29 mouse cellular contexts compared by ENCODE assay signal in genomic region chr13:115057555-115057954, GRCm38 (mm10). TPM values are rescaled to one million over a fixed set of nuclear protein-coding genes. Genes with fewer than 3 reads are reported as not detected.
"Had no signal": no experiment of that assay in that cellular context is flagged by ENCODE, and none has a peak within 500 bp of the region (broad histone marks: within the 10 kb centered on the region; RNA-seq: fewer than 3 reads in every experiment).

No protein-coding gene starts in this region.

- H3K36me3 ChIP-seq: heart, embryonic 13.5 days; heart, embryonic 15.5 days; hindbrain, embryonic 10.5 days; hindbrain, embryonic 12.5 days; hindbrain, embryonic 13.5 days; hindbrain, embryonic 15.5 days; intestine, embryonic 15.5 days; kidney, embryonic 15.5 days had no signal

- H3K27me3 ChIP-seq: heart, embryonic 12.5 days; heart, embryonic 13.5 days; heart, embryonic 15.5 days; hindbrain, embryonic 12.5 days; hindbrain, embryonic 13.5 days; hindbrain, embryonic 15.5 days; intestine, embryonic 15.5 days; kidney, embryonic 15.5 days had no signal

- H3K4me1 ChIP-seq: hindbrain, embryonic 15.5 days; intestine, embryonic 15.5 days had no signal

- DNase-seq: heart, postnatal 10 days; heart, postnatal 36 days; heart, postnatal 4 days; kidney, adult 11 months; kidney, adult 18-20 months; kidney, adult 2 months; kidney, adult 8-10 months; kidney, adult 9 months; kidney, postnatal 10 days; kidney, postnatal 14 days; kidney, postnatal 25 days; kidney, postnatal 36 days; kidney, postnatal 4 days; layer of hippocampus, adult 9-11 months; layer of hippocampus, postnatal 36 days had no signal

- H3K4me3 ChIP-seq: heart, embryonic 12.5 days; heart, embryonic 13.5 days; heart, embryonic 15.5 days; hindbrain, embryonic 10.5 days; hindbrain, embryonic 12.5 days; hindbrain, embryonic 13.5 days; hindbrain, embryonic 15.5 days; intestine, embryonic 15.5 days; kidney, embryonic 15.5 days; layer of hippocampus, adult 2 months; left cerebral cortex, adult 2 months had no signal

- H3K9ac ChIP-seq: heart, embryonic 12.5 days; heart, embryonic 13.5 days; heart, embryonic 15.5 days; hindbrain, embryonic 12.5 days; hindbrain, embryonic 13.5 days; hindbrain, embryonic 14.5 days; hindbrain, embryonic 15.5 days; intestine, embryonic 15.5 days; kidney, embryonic 15.5 days had no signal

- H3K27ac ChIP-seq: heart, embryonic 13.5 days; heart, embryonic 15.5 days; hindbrain, embryonic 10.5 days; hindbrain, embryonic 12.5 days; hindbrain, embryonic 13.5 days; hindbrain, embryonic 14.5 days; hindbrain, embryonic 15.5 days; hindbrain, postnatal 0 days; intestine, embryonic 15.5 days; kidney, embryonic 15.5 days; kidney, postnatal 0 days; layer of hippocampus, adult 2 months; left cerebral cortex, adult 2 months had no signal

RNA-seq across cellular contexts. Expression of gene Gm49395, which starts 44.2 kb away (rescaled TPM):
- total RNA-seq: hindbrain, postnatal 0 days had no signal
